Mouse (Mus musculus) liver, postnatal 0 days (tissue): ENCODE data around the gene 4921524J17Rik.

Experiments
- CTCF ChIP-seq: sonication (generic); IDR thresholded peaks from 2 replicates; pipeline ENCODE4 v1.5.1; 2016; ENCODE audit warnings: antibody characterized with exemption, low read depth
- EP300 ChIP-seq: IDR thresholded peaks from 2 replicates; pipeline ENCODE4 v1.6.1; 2016; ENCODE audit warnings: antibody characterized with exemption, low read depth, mild to moderate bottlenecking

- TF ChIP-seq EP300 (no peak), CTCF (no peak)
Measured at GRCm38 (mm10) chr8:85454750-85455149, 22.1 kb upstream of the 4921524J17Rik start.
